Mouse (Mus musculus): Measurements from ENCODE around the gene Ap1g2. TPM values are rescaled to one million over a fixed set of nuclear protein-coding genes. Genes with fewer than 3 reads are reported as not detected.

The Ap1g2 gene
- total and polyA plus RNA-seq, 2 experiments from 2014 or later: 5.7 to 6.1 TPM

GRCm38 (mm10) chr14:55071756-55072155 is 34.6 kb downstream of the Ap1g2 start:
- no peak for ATAC-seq
- Histone ChIP-seq H3K4me1 (ENCODE audit: insufficient read depth, low read length) (no peaks in the 10 kb centered on the region), H3K4me2 (ENCODE audit: low read depth, low read length) (no peak overlapping the region), H3K36me3 (ENCODE audit: insufficient read depth, low read length) (peaks cover 45% of the 10 kb centered on the region), H3K9ac (replicated peaks; ENCODE audit: low read length) (0 out of 2 replicates have a peak overlapping the region, but pooled peaks have one; percentile 19), H3K27me3 (ENCODE audit: insufficient read depth, low read length) (no peaks in the 10 kb centered on the region), H3K27ac (peak overlapping the region; percentile 29; the same call in 1 of the 2 replicates), H3K4me3 (ENCODE audit: low read length) (no peak overlapping the region), H3K9me3 (ENCODE audit: low read length) (no peaks in the 10 kb centered on the region)
- TF ChIP-seq CTCF (IDR thresholded peaks at IDR 0.05; ENCODE audit: low read depth): no peak
- no peak for DNase-seq (ENCODE audit: low spot score)
- 36% methylated on average over 19 of the region's 19 CpGs for WGBS

- Histone ChIP-seq H3K4me2 (ENCODE audit: low read depth, low read length) (no peak overlapping the region), H3K9ac (replicated peaks; ENCODE audit: low read length) (no peak overlapping the region), H3K27me3 (ENCODE audit: insufficient read depth, low read length) (no peaks in the 10 kb centered on the region), H3K27ac (no peak overlapping the region), H3K9me3 (ENCODE audit: low read length) (no peaks in the 10 kb centered on the region), H3K36me3 (ENCODE audit: insufficient read depth, low read length) (peaks cover 34% of the 10 kb centered on the region), H3K4me3 (ENCODE audit: low read length) (no peak overlapping the region), H3K4me1 (ENCODE audit: insufficient read depth, low read length) (peaks cover 13% of the 10 kb centered on the region; the same call in 1 of the 2 replicates)
- no peak for ATAC-seq
- 85% methylated on average over 8 of the region's 8 CpGs for whole genome bisulfite sequencing
- no peak for TF ChIP-seq CTCF (IDR thresholded peaks at IDR 0.05; ENCODE audit: low read depth)
- no peak for DNase-seq (ENCODE audit: low spot score)
These were observed 40.4 kb downstream of the Ap1g2 start for GRCm38 (mm10) chr14:55066042-55066441.

DNA sequence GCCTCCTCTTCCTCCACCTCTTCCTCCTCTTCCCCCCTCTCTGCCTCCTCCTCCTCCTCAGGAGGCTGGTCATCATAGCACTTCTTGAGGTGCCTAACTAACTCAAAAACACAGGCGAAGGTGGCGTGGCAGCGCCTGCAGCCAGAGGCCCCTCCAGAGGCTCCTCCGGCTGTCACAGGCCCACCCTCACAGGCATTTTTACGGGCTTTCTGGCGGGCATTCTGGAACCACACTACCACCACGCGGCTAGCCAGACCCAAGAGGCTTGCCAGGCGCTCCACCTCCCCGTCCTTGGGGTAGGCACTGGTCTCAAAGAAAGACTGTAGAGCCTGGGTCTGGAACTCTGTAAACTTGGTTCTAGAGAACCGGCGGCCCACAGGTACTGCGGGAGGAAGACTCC is 41.0 kb downstream of the Ap1g2 start:
- ATAC-seq: no peak

GRCm38 (mm10) chr14:55064481-55065370 is 41.7 kb downstream of the Ap1g2 start:
- 0 out of 2 replicates have a peak overlapping the region, but pooled peaks have one; percentile 16 for H3K27ac ChIP-seq
- no peak overlapping the region for H3K4me2 ChIP-seq (ENCODE audit: low read depth, low read length)
- H3K36me3 ChIP-seq (ENCODE audit: insufficient read depth, low read length): peaks cover 34% of the 10 kb centered on the region
- H3K4me1 ChIP-seq (ENCODE audit: insufficient read depth, low read length): peaks cover 16% of the 10 kb centered on the region
- H3K9me3 ChIP-seq (ENCODE audit: low read length): no peaks in the 10 kb centered on the region
- DNase-seq (ENCODE audit: low spot score): no peak
- H3K4me3 ChIP-seq (ENCODE audit: low read length): no peak overlapping the region
- no peak overlapping the region for H3K9ac ChIP-seq (replicated peaks; ENCODE audit: low read length)
- H3K27me3 ChIP-seq (ENCODE audit: insufficient read depth, low read length): no peaks in the 10 kb centered on the region
- no peak for ATAC-seq
- no peak for TF ChIP-seq CTCF (IDR thresholded peaks at IDR 0.05; ENCODE audit: low read depth)
- 75% methylated on average over 35 of the region's 35 CpGs for WGBS

More for the DNA sequence above, 41.0 kb downstream of the Ap1g2 start:
- Histone ChIP-seq H3K9ac (replicated peaks; ENCODE audit: low read length) (no peak overlapping the region), H3K27ac (no peak overlapping the region), H3K27me3 (ENCODE audit: insufficient read depth, low read length) (no peaks in the 10 kb centered on the region), H3K4me1 (ENCODE audit: insufficient read depth, low read length) (peaks cover 13% of the 10 kb centered on the region; the same call in 1 of the 2 replicates), H3K36me3 (ENCODE audit: insufficient read depth, low read length) (peaks cover 34% of the 10 kb centered on the region), H3K4me2 (ENCODE audit: low read depth, low read length) (no peak overlapping the region), H3K4me3 (ENCODE audit: low read length) (no peak overlapping the region), H3K9me3 (ENCODE audit: low read length) (no peaks in the 10 kb centered on the region)
- TF ChIP-seq CTCF (IDR thresholded peaks at IDR 0.05; ENCODE audit: low read depth): no peak
- WGBS: 86% methylated on average over 13 of the region's 13 CpGs
- DNase-seq (ENCODE audit: low spot score): no peak

- H3K36me3 ChIP-seq (ENCODE audit: insufficient read depth, low read length): peaks cover 28% of the 10 kb centered on the region
- H3K9me3 ChIP-seq (ENCODE audit: low read length): no peaks in the 10 kb centered on the region
- H3K4me1 ChIP-seq (ENCODE audit: insufficient read depth, low read length): peaks cover 18% of the 10 kb centered on the region
- no peak overlapping the region for H3K4me2 ChIP-seq (ENCODE audit: low read depth, low read length)
- TF ChIP-seq CTCF (IDR thresholded peaks at IDR 0.05; ENCODE audit: low read depth): no peak
- WGBS: 79% methylated on average over 22 of the region's 22 CpGs
- no peaks in the 10 kb centered on the region for H3K27me3 ChIP-seq (ENCODE audit: insufficient read depth, low read length)
- H3K9ac ChIP-seq (replicated peaks; ENCODE audit: low read length): no peak overlapping the region
- no peak for ATAC-seq
- no peak overlapping the region for H3K4me3 ChIP-seq (ENCODE audit: low read length)
- H3K27ac ChIP-seq: 0 out of 2 replicates have a peak overlapping the region, but pooled peaks have one; percentile 16
- no peak for DNase-seq (ENCODE audit: low spot score)
These were observed 42.6 kb downstream of the Ap1g2 start for GRCm38 (mm10) chr14:55063581-55064381.

DNA sequence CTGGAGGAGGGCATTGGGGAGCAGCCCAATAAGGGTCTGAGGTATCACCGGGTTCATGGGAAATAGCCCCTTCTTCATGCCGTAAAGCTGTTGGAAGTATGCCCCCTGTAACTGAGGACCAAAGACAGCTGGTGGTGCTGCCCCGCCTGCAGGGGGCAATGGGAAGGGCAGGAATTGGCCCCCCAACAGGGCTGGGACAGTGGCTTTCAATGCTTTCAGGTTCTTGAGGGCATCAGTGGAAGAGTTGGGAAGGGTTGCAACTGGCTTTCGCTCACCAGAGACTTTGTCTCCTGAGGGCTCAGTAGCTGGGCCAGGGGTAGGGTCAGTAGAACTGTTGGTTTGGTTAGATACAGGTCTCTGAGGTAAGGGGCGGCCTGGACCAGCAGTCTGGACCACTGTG is 43.3 kb downstream of the Ap1g2 start:
- 81% methylated on average over 5 of the region's 5 CpGs for WGBS
- no peak for ATAC-seq
- no peak for DNase-seq (ENCODE audit: low spot score)
- H3K9ac ChIP-seq (replicated peaks; ENCODE audit: low read length): no peak overlapping the region; the same call in 1 of the 2 replicates
- no peaks in the 10 kb centered on the region for H3K27me3 ChIP-seq (ENCODE audit: insufficient read depth, low read length)
- TF ChIP-seq CTCF (IDR thresholded peaks at IDR 0.05; ENCODE audit: low read depth): peak; percentile 16; the same call in 1 of the 2 replicates
- peak overlapping the region; percentile 37; the same call in 1 of the 2 replicates for H3K27ac ChIP-seq
- H3K4me3 ChIP-seq (ENCODE audit: low read length): 0 out of 2 replicates have a peak overlapping the region, but pooled peaks have one; percentile 2
- peak overlapping the region; percentile 28; the same call in 1 of the 2 replicates for H3K4me2 ChIP-seq (ENCODE audit: low read depth, low read length)
- H3K36me3 ChIP-seq (ENCODE audit: insufficient read depth, low read length): peaks cover 21% of the 10 kb centered on the region; the same call in 1 of the 2 replicates
- no peaks in the 10 kb centered on the region for H3K9me3 ChIP-seq (ENCODE audit: low read length)
- H3K4me1 ChIP-seq (ENCODE audit: insufficient read depth, low read length): peaks cover 18% of the 10 kb centered on the region
